Mouse (Mus musculus) forebrain, embryonic 11.5 days (tissue): ENCODE results near the gene Urb2. TPM values are rescaled to one million over a fixed set of nuclear protein-coding genes. Genes with fewer than 3 reads are reported as not detected.
"Not testable (repeated sequence)": the region's sequence is repeated elsewhere in the genome, so short reads cannot be mapped to it uniquely, and the experiment has no call there.

Source experiments
- ATAC-seq: fragments of 200-750 bp; cut with Nextera tagmentation; replicated peaks from 2 replicates; pipeline ENCODE4 v1.8.0; 2017; ENCODE audit warnings: moderate TSS enrichment; ENCODE audit not compliant: low FRiP score
- DNase-seq: peaks from one replicate; pipeline ENCODE4 v3.0.0-alpha.2; 2017; ENCODE audit warnings: low spot score
- H3K27ac ChIP-seq: fragments of 300-500 bp; sonication (generic); 2 replicates; pipeline ENCODE4 v1.5.1; 2014; ENCODE audit warnings: low read depth, low read length
- H3K27me3 ChIP-seq: fragments of 300-500 bp; sonication (generic); 2 replicates; pipeline ENCODE4 v1.6.1; 2014; ENCODE audit warnings: mild to moderate bottlenecking, low read length, mixed read lengths; ENCODE audit not compliant: control insufficient read depth, insufficient read depth
- H3K36me3 ChIP-seq: fragments of 300-500 bp; sonication (generic); 2 replicates; pipeline ENCODE4 v1.6.1; 2014; ENCODE audit warnings: mild to moderate bottlenecking, low read length, moderate library complexity, mixed read lengths; ENCODE audit not compliant: control insufficient read depth, insufficient read depth
- H3K4me1 ChIP-seq: fragments of 300-500 bp; sonication (generic); replicated peaks from 2 replicates; pipeline ENCODE4 v1.6.1; 2014; ENCODE audit warnings: low read length, mixed read lengths; ENCODE audit not compliant: control insufficient read depth, insufficient read depth
- H3K4me2 ChIP-seq: fragments of 300-500 bp; sonication (generic); 2 replicates; pipeline ENCODE4 v1.6.1; 2014; ENCODE audit warnings: low read depth, mild to moderate bottlenecking, low read length, moderate library complexity, mixed read lengths; ENCODE audit not compliant: severe bottlenecking
- H3K4me3 ChIP-seq: fragments of 300-500 bp; sonication (generic); 2 replicates; pipeline ENCODE4 v1.5.1; 2014; ENCODE audit warnings: low read depth, low read length
- H3K9ac ChIP-seq: fragments of 300-500 bp; sonication (generic); 2 replicates; pipeline ENCODE4 v1.6.1; 2014; ENCODE audit warnings: low read length
- H3K9me3 ChIP-seq: fragments of 300-500 bp; sonication (generic); 2 replicates; pipeline ENCODE4 v1.6.1; 2016; ENCODE audit warnings: low read length, mixed read lengths; ENCODE audit not compliant: control insufficient read depth
- WGBS: fragments of 180-500 bp; shearing (Covaris S2); extraction: QIAGEN DNeasy Blood & Tissue Kit; methylation state at CpG from one replicate; pipeline ENCODE4 v1.1.7; 2014; 5-methylcytosine and 5-hydroxymethylcytosine counted together
- polyA plus RNA-seq: library from polyadenylated mRNA; unstranded; fragments of >200 nt; fragmentation: Nextera tagmentation; extraction: Ambion mirVana; gene quantifications from 2 replicates; pipeline ENCODE4 v1.2.1, GENCODE M21; 2014

Urb2 gene
- polyA plus RNA-seq, 1 experiment from 2014 or later, result 9.6 TPM

DNA sequence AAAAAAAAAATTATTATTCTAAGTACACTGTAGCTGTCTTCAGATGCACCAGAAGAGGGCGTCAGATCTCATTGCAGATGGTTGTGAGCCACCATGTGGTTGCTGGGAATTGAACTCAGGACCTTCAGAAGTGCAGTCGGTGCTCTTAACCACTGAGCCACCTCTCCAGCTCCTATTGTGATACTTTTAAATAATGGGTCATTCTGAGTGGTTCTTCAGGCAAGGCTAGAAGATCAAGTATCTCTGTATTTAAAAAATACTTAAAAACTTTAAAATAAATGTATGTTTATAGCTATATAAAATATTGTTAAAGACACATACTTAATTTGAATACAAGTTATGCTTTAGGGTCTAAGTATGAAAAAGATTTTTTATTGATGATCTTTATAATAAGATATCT lies 5.0 kb downstream of the Urb2 start:
- WGBS, result 80% methylated on average over 2 of the region's 2 CpGs
- H3K36me3 ChIP-seq, H3K4me1 ChIP-seq, H3K9ac ChIP-seq, H3K27me3 ChIP-seq, H3K27ac ChIP-seq, H3K4me3 ChIP-seq, ATAC-seq, DNase-seq, H3K4me2 ChIP-seq, H3K9me3 ChIP-seq: not testable (repeated sequence)

DNA sequence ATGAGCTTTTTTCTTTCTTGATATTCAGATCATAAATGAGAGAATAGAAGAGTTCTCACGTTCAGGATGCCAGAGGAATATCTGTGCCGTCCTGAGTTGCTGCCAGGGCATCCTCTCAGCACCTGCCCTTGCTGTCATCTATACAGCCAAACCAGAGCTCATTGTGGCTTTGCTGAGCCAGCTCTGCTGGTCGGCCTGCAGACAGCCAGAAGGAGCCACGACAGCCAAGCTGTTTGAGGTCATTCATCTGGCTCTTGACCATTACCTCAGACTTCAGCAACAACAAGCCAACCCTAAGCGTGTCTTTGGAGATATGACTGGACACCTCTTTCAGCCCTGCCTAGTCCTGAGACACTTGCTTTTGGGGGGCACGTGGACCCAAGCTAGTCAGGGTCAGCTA lies 6.5 kb downstream of the Urb2 start:
- ATAC-seq (no peak), DNase-seq (no peak)
- Histone ChIP-seq H3K9ac (no peak overlapping the region), H3K4me3 (no peak overlapping the region), H3K27ac (no peak overlapping the region), H3K36me3 (peaks cover 9% of the 10 kb centered on the region), H3K9me3 (no peaks in the 10 kb centered on the region), H3K4me2 (no peak overlapping the region), H3K4me1 (no peaks in the 10 kb centered on the region), H3K27me3 (no peaks in the 10 kb centered on the region)
- WGBS, result 90% methylated on average over 6 of the region's 6 CpGs

DNA sequence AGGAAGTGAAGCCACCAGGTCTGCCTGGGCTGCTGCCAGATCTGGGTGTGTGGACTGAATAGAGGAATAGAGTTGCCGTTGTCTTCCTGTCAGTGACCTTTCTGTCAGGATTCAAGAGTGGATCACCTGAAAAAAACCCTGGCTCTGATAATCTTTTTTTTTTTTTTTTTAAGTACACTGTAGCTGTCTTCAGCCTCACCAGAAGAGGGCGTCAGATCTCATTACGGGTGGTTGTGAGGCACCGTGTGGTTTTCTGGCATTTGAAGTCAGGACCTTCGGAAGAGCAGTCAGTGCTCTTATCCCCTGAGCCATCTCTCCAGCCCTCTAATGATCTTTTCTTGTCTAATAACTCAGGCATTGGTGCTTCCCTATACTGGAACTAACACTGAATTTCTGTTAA lies 12.1 kb downstream of the Urb2 start:
- ATAC-seq, result no peak
- Histone ChIP-seq H3K4me3 (no peak overlapping the region), H3K27ac (no peak overlapping the region), H3K9me3 (no peaks in the 10 kb centered on the region), H3K4me2 (no peak overlapping the region), H3K4me1 (no peaks in the 10 kb centered on the region), H3K27me3 (no peaks in the 10 kb centered on the region), H3K9ac (no peak overlapping the region), H3K36me3 (peaks cover 9% of the 10 kb centered on the region)
- DNase-seq, result no peak
- WGBS, result 73% methylated on average over 5 of the region's 5 CpGs

DNA sequence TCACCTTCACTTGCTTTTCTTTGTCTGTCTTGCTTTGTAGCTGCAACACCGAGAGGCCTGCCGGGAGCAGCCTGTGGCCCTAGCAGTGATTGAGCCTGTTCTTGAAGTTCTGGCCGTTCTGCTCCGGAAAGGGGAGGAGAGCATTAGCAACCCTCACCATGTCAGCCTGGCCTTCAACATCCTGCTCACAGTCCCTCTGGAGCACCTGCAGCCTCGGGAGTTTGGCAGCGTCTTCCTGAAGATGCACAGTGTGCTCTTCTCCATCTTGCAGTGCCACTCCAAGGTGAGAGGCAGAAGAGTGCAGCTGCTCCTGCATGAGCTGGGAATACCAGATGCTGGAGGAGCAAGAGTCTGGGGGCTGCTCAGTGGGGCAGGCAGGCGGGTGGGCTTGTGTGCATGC lies 16.8 kb downstream of the Urb2 start:
- Histone ChIP-seq H3K4me2 (no peak overlapping the region), H3K4me3 (no peak overlapping the region), H3K36me3 (no peaks in the 10 kb centered on the region; the same call in 1 of the 2 replicates), H3K9me3 (no peaks in the 10 kb centered on the region), H3K27ac (no peak overlapping the region), H3K4me1 (no peaks in the 10 kb centered on the region), H3K27me3 (no peaks in the 10 kb centered on the region), H3K9ac (no peak overlapping the region)
- WGBS, result 91% methylated on average over 7 of the region's 7 CpGs
- ATAC-seq (no peak), DNase-seq (no peak)

DNA sequence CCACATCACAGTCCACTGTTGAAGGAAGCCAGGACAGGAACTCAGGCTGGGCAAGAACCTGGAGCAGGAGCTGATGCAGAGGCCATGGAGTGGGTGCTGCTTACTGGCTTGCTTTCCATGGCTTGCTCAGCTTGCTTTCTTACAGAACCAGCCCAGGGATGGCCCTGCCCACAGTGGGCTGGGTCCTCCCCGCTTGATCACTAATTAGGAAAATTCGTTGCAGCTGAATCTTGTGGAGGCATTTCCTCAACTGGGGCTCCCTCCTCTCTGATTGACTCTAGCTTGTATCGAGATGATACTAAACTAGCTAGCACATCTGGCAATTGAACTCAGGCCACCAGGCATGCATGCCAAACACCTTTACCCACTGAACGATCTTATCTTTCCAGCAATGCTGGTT lies 18.0 kb downstream of the Urb2 start:
- Histone ChIP-seq H3K9ac (no peak overlapping the region), H3K4me1 (no peaks in the 10 kb centered on the region), H3K4me2 (no peak overlapping the region), H3K27ac (no peak overlapping the region), H3K27me3 (no peaks in the 10 kb centered on the region), H3K36me3 (no peaks in the 10 kb centered on the region; the same call in 1 of the 2 replicates), H3K9me3 (no peaks in the 10 kb centered on the region), H3K4me3 (no peak overlapping the region)
- ATAC-seq (no peak), DNase-seq (no peak)
- WGBS, result 83% methylated on average over 4 of the region's 4 CpGs

DNA sequence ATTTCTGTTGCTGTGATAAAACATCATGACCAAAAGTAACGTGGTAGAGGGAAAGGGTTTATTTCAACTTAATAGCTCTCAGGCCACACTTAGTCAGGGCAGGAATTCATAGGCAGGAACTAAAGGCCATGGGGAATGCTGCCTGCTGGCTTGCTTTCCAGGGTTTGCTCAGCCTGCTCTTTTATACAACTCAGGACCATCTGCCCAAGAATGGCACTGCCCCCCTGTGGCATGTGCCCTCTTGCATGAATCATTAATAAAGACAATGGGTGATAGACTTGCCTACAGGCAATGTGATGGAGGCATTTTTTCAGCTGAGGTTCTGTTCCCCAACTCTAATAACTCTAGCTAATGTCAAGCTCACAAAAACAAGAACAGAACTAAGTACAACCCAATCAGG lies 20.9 kb downstream of the Urb2 start:
- Histone ChIP-seq H3K27ac (no peak overlapping the region), H3K4me1 (no peaks in the 10 kb centered on the region), H3K4me3 (no peak overlapping the region), H3K9ac (no peak overlapping the region), H3K4me2 (no peak overlapping the region), H3K9me3 (no peaks in the 10 kb centered on the region), H3K27me3 (no peaks in the 10 kb centered on the region), H3K36me3 (no peaks in the 10 kb centered on the region; the same call in 1 of the 2 replicates)
- ATAC-seq (no peak), DNase-seq (no peak)
- WGBS, result 87% methylated on average over 1 of the region's 1 CpGs

DNA sequence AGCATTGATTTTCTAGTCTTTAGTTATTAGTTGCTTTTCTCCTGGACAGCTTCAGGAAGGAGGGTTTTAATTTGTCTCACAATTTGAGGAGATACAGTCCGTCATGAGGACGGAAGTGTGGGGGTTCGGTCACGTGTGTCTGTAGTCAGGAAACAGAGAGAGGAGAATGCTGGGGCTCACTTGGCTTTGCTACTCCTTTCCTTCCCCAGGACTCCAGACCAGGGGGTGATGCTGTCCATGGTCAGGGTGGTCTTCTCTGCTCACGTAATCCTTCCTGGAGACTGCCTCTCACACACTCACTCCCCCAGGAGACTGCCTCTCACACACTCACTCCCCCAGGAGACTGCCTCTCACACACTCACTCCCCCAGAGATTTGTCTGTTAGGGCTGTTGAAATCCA lies 23.1 kb downstream of the Urb2 start:
- no peaks in the 10 kb centered on the region; the same call in 1 of the 2 replicates for H3K36me3 ChIP-seq
- no peak overlapping the region for H3K4me2 ChIP-seq
- no peaks in the 10 kb centered on the region for H3K27me3 ChIP-seq
- WGBS, result 95% methylated on average over 5 of the region's 5 CpGs
- no peaks in the 10 kb centered on the region for H3K4me1 ChIP-seq
- DNase-seq (no peak), ATAC-seq (no peak)
- no peak overlapping the region for H3K27ac ChIP-seq
- no peak overlapping the region for H3K4me3 ChIP-seq
- H3K9ac ChIP-seq, result no peak overlapping the region
- no peaks in the 10 kb centered on the region for H3K9me3 ChIP-seq

DNA sequence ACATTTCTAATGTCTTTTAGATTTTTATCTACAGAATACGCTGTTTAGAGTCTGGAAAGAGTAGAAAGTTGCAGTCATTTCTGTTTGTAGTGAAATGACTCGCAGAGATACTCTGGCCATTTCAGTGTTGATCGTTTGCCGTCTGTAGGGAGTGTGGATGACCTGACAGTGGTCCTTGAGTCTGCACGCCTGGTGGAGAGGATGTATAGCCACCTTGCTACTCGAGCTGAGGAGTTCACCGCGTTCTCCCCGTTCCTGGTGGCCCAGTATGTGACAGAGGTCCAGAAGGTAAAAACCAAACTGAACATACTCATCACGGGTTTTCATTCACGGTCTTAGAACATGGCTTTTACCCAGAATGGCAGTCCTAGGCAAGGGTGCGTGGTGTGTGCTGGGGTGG lies 23.6 kb downstream of the Urb2 start:
- DNase-seq, result no peak
- Histone ChIP-seq H3K36me3 (no peaks in the 10 kb centered on the region; the same call in 1 of the 2 replicates), H3K9ac (no peak overlapping the region), H3K4me1 (no peaks in the 10 kb centered on the region), H3K27ac (no peak overlapping the region), H3K4me2 (no peak overlapping the region), H3K9me3 (no peaks in the 10 kb centered on the region), H3K4me3 (no peak overlapping the region), H3K27me3 (no peaks in the 10 kb centered on the region)
- WGBS, result 92% methylated on average over 12 of the region's 12 CpGs
- ATAC-seq, result no peak

DNA sequence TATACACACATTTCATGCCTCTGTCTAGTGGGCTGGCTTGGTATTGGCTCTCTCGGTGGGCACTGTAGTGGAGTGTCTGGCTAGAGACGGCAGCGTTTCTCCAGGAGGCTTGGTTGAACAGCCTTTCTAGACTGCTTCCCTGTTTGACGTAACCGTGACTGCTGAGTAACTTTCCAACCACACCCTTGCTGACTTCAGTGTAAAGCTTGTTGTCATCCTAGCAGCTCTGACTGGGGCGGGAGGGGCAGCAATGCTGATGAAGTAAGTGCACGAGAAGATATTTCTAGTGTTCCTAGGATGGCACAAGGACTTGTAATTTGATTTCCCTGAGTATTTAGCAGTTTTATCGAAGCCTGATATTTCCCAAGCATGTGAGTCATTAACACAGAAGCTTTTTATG lies 24.5 kb downstream of the Urb2 start:
- Histone ChIP-seq H3K4me2 (no peak overlapping the region), H3K9ac (no peak overlapping the region), H3K36me3 (no peaks in the 10 kb centered on the region; the same call in 1 of the 2 replicates), H3K4me3 (no peak overlapping the region), H3K9me3 (no peaks in the 10 kb centered on the region), H3K27me3 (no peaks in the 10 kb centered on the region), H3K27ac (no peak overlapping the region), H3K4me1 (no peaks in the 10 kb centered on the region)
- DNase-seq (no peak), ATAC-seq (no peak)
- 91% methylated on average over 8 of the region's 8 CpGs for WGBS
